Mouse (Mus musculus) liver, embryonic 16.5 days (tissue): ENCODE measurements around the gene Fam189a1. TPM values are rescaled to one million over a fixed set of nuclear protein-coding genes. Genes with fewer than 3 reads are reported as not detected.

Source experiments
- ATAC-seq: fragments of 200-750 bp; cut with Nextera tagmentation; 2 replicates; pipeline ENCODE4 v1.8.0; 2017; ENCODE audit warnings: low read depth, mild to moderate bottlenecking, moderate number of reproducible peaks, moderate library complexity
- H3K27ac ChIP-seq: fragments of 300-500 bp; sonication (generic); 2 replicates; pipeline ENCODE4 v1.5.1; 2014; ENCODE audit warnings: mild to moderate bottlenecking, low read length
- H3K27me3 ChIP-seq: fragments of 300-500 bp; sonication (generic); 2 replicates; pipeline ENCODE4 v1.6.1; 2014; ENCODE audit warnings: low read depth, low read length, mixed read lengths; ENCODE audit not compliant: control insufficient read depth, insufficient read depth
- H3K36me3 ChIP-seq: fragments of 300-500 bp; sonication (generic); 2 replicates; pipeline ENCODE4 v1.6.1; 2014; ENCODE audit warnings: mild to moderate bottlenecking; ENCODE audit not compliant: control insufficient read depth, insufficient read depth
- H3K4me1 ChIP-seq: fragments of 300-500 bp; sonication (generic); 2 replicates; pipeline ENCODE4 v1.6.1; 2014; ENCODE audit warnings: low read depth, low read length, mixed read lengths; ENCODE audit not compliant: control insufficient read depth
- H3K4me2 ChIP-seq: fragments of 300-500 bp; sonication (generic); 2 replicates; pipeline ENCODE4 v1.6.1; 2014; ENCODE audit warnings: low read depth, low read length, mixed read lengths
- H3K4me3 ChIP-seq: fragments of 300-500 bp; sonication (generic); 2 replicates; pipeline ENCODE4 v1.5.1; 2014; ENCODE audit warnings: low read depth, mild to moderate bottlenecking, low read length
- H3K9ac ChIP-seq: fragments of 300-500 bp; sonication (generic); 2 replicates; pipeline ENCODE4 v1.6.1; 2014; ENCODE audit warnings: low read depth, low read length
- H3K9me3 ChIP-seq: fragments of 300-500 bp; sonication (generic); replicated peaks from 2 replicates; pipeline ENCODE4 v1.6.1; 2016; ENCODE audit warnings: low read length; ENCODE audit not compliant: control insufficient read depth
- WGBS: fragments of 180-500 bp; shearing (Covaris S2); extraction: QIAGEN DNeasy Blood & Tissue Kit; methylation state at CpG from one replicate; pipeline ENCODE4 v1.1.7; 2014; ENCODE audit not compliant: insufficient replicate concordance; 5-methylcytosine and 5-hydroxymethylcytosine counted together
- polyA plus RNA-seq: library from polyadenylated mRNA; unstranded; fragments of >200 nt; fragmentation: Nextera tagmentation; extraction: Ambion mirVana; gene quantifications from 2 replicates; pipeline ENCODE4 v1.2.1, GENCODE M21; 2015

Fam189a1 gene
- polyA plus RNA-seq, result not detected in 2 replicates

DNA sequence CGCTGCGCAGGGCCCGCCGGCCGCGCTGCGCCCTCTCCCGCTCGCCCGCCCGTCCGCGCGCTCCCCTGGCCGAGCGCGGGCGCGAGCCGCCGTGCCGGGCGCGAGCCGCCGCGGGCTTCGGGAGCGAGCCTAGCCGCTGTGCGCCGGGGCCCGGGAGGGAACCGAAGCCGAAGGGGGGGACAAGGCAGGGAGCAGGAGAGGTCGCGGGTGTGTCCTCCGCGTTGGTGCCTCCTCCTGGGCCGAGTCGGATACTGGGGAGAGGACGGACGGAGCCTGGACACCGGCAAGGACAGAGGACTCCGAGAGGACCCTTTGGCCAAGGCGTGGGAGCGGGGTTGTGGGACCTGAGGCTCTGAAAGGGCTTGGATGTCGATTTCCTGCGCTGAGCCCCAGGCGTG is at the start of gene Fam189a1:
TSS of gene Fam189a1 (minus strand) at position 57 of the 398 bp plus-strand sequence.
- peaks cover 40% of the 10 kb centered on the region for H3K27me3 ChIP-seq

GRCm38 (mm10) chr7:65206021-65206420 is 49.7 kb upstream of the Fam189a1 start:
- no peak overlapping the region for H3K4me2 ChIP-seq

More for the DNA sequence above, at the start of gene Fam189a1:
- Histone ChIP-seq H3K27ac (no peak within 1 kb of the TSS), H3K9me3 (no peaks in the 10 kb centered on the region), H3K36me3 (no peaks in the 10 kb centered on the region), H3K9ac (no peak within 1 kb of the TSS), H3K4me3 (peak within 1 kb of the TSS; percentile 43), H3K4me1 (no peaks in the 10 kb centered on the region; the same call in 1 of the 2 replicates), H3K4me2 (peak within 1 kb of the TSS; percentile 50)
- no peak for ATAC-seq
- WGBS, result under 1% methylated on average over 44 of the region's 50 CpGs

DNA sequence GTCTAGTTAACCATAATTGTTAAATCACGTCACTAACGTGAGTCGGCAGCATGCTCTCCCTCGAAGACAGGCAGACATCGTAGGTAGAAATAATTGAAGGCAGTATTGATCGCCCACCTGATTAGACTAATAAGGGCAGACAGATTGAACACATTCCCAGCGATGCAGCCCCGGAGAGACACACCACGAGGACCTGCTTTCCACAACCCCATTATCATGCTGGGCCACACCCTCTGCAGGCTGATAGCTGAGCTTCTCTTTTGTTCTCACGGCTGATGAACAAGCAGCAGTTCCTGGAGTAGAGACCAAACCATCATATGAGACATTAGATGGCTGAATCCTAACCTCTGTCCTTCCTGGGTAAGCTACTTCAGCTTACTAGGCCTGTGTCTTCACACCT is 46.3 kb upstream of the Fam189a1 start:
- WGBS, result 74% methylated on average over 10 of the region's 10 CpGs
- no peaks in the 10 kb centered on the region for H3K9me3 ChIP-seq
- no peak for ATAC-seq

More at GRCm38 (mm10) chr7:65206021-65206420, 49.7 kb upstream of the Fam189a1 start:
- Histone ChIP-seq H3K4me1 (no peaks in the 10 kb centered on the region), H3K36me3 (no peaks in the 10 kb centered on the region), H3K27me3 (no peaks in the 10 kb centered on the region), H3K4me3 (no peak overlapping the region), H3K27ac (no peak overlapping the region), H3K9ac (no peak overlapping the region), H3K9me3 (no peaks in the 10 kb centered on the region)
- ATAC-seq, result no peak
- 74% methylated on average over 6 of the region's 6 CpGs for WGBS

GRCm38 (mm10) chr7:65180694-65181093 is 24.3 kb upstream of the Fam189a1 start:
- Histone ChIP-seq H3K4me1 (no peaks in the 10 kb centered on the region), H3K27ac (no peak overlapping the region), H3K4me2 (no peak overlapping the region), H3K27me3 (no peaks in the 10 kb centered on the region), H3K9ac (no peak overlapping the region), H3K4me3 (no peak overlapping the region), H3K36me3 (no peaks in the 10 kb centered on the region), H3K9me3 (no peaks in the 10 kb centered on the region)
- ATAC-seq, result no peak
- WGBS, result 46% methylated on average over 5 of the region's 5 CpGs

More for the DNA sequence above, 46.3 kb upstream of the Fam189a1 start:
- H3K9ac ChIP-seq, result no peak overlapping the region
- H3K4me3 ChIP-seq, result no peak overlapping the region
- no peaks in the 10 kb centered on the region for H3K36me3 ChIP-seq
- H3K4me1 ChIP-seq, result no peaks in the 10 kb centered on the region
- H3K27me3 ChIP-seq, result no peaks in the 10 kb centered on the region
- no peak overlapping the region for H3K4me2 ChIP-seq
- H3K27ac ChIP-seq, result no peak overlapping the region

GRCm38 (mm10) chr7:65170762-65171161 is 14.4 kb upstream of the Fam189a1 start:
- H3K36me3 ChIP-seq, result no peaks in the 10 kb centered on the region
- no peak overlapping the region for H3K9ac ChIP-seq
- no peak overlapping the region for H3K4me2 ChIP-seq
- WGBS, result 44% methylated on average over 4 of the region's 4 CpGs
- no peaks in the 10 kb centered on the region for H3K4me1 ChIP-seq
- H3K9me3 ChIP-seq, result no peaks in the 10 kb centered on the region
- no peak overlapping the region for H3K4me3 ChIP-seq
- no peak for ATAC-seq
- H3K27ac ChIP-seq, result no peak overlapping the region
- no peaks in the 10 kb centered on the region for H3K27me3 ChIP-seq

DNA sequence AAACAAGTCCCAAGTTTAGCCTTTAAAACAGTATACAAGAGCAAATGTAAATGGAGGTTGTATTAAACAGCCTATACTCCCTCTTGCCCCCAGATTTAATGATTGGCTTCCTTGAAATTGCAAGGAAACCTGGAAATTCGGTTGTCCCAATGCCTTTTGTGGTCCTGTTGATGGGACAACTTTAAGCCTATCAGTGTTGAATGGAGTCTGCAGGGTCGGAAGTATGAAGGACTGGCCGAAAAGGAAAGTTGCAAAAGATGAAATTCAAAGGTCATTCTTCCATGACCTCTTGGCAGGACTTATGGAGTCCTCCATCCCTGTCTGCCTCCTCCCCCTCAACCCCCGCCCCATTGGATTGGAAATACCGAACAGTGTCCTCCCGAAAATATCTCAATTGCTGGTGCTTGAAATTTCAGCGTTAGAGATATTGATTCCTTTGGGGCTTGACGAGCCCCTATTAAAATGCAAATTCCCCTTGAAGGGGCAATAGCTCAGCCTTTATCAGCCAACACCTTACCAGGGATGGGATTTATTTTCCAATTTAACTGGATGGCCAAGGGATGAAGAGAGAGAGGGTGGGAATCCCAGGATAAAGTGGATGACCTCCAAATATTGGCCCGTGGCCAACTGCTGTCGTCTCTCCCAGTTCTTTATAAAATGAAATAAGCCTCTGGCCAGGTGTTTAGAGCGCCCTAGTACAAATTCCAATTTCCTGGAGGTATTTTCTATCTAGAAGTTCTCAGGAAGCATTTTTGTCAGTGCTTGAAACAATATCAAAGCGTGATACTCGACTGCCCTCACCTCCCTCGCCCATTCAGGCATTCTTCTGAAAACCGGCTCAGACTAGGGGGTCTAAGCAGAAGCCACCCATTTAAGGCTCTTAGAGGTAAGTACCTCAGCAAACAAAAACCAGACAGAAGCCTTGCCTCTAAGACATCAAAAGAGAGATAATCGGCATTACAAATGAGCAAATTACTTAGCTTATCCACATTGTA is 958 bp upstream of the Fam189a1 start:
- H3K9ac ChIP-seq, result no peak overlapping the region
- no peak overlapping the region for H3K27ac ChIP-seq
- H3K4me2 ChIP-seq, result no peak overlapping the region
- H3K36me3 ChIP-seq, result no peaks in the 10 kb centered on the region
- 16% methylated on average over 16 of the region's 16 CpGs for WGBS
- peaks cover 40% of the 10 kb centered on the region for H3K27me3 ChIP-seq
- no peaks in the 10 kb centered on the region; the same call in 1 of the 2 replicates for H3K4me1 ChIP-seq
- no peaks in the 10 kb centered on the region for H3K9me3 ChIP-seq
- no peak for ATAC-seq
- no peak overlapping the region for H3K4me3 ChIP-seq

DNA sequence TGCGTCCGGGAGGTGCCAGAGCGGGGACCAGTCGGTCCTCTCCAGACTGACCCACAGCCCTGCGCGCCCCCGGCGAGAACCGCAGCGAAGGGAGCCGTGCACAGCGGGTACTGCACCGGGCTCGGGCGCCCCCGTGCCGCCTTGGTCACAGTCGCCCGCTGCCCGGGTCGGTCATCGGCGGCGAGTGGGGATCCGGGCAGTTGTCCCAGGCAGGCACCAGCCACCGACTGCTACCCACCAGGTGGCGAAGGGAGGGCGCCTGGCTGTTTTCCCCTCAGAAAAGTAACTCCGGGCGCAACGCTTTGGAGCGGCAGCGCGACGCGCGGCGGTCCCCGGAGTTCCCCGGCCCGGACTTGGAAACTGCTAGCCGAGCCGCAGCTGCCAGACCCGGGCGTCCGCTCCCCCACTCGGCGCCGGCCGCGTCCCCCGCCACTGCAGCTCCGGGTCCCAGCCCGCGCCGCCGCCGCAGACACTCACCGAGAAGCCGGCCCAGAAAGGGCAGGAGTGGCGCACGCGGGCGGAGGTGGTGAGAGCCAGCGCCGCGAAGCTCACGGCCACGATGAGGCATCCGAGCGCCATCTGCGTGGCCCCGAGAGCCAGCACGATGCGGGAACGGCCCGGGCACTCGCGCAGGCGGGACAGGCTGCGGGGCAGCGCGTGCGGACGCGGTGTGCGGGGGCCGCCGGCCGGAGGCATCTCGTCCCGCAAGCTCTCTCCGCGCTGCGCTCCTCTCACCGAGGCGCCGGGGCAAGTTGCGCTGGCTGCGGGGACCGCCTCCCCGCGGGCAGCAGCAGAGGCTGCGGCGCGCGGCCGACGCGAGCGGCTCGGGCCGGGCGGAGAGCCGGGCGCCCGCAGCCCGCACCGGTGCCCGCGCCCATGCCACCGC is 499 bp downstream of the Fam189a1 start:
- no peaks in the 10 kb centered on the region for H3K36me3 ChIP-seq
- no peaks in the 10 kb centered on the region for H3K9me3 ChIP-seq
- H3K4me2 ChIP-seq, result peak overlapping the region; percentile 50
- peaks cover 40% of the 10 kb centered on the region for H3K27me3 ChIP-seq
- no peak overlapping the region for H3K27ac ChIP-seq
- H3K4me1 ChIP-seq, result no peaks in the 10 kb centered on the region; the same call in 1 of the 2 replicates
- WGBS, result 1% methylated on average over 98 of the region's 122 CpGs
- no peak overlapping the region for H3K9ac ChIP-seq
- peak overlapping the region; percentile 43 for H3K4me3 ChIP-seq
- no peak for ATAC-seq

- WGBS, result 15% methylated on average over 7 of the region's 7 CpGs
- peaks cover 40% of the 10 kb centered on the region for H3K27me3 ChIP-seq
- no peak for ATAC-seq
- H3K9ac ChIP-seq, result no peak overlapping the region
- no peaks in the 10 kb centered on the region for H3K36me3 ChIP-seq
- H3K4me3 ChIP-seq, result no peak overlapping the region
- H3K9me3 ChIP-seq, result no peaks in the 10 kb centered on the region
- H3K4me1 ChIP-seq, result no peaks in the 10 kb centered on the region; the same call in 1 of the 2 replicates
- no peak overlapping the region for H3K4me2 ChIP-seq
- no peak overlapping the region for H3K27ac ChIP-seq
These were observed 1.8 kb downstream of the Fam189a1 start for GRCm38 (mm10) chr7:65154576-65154975.
